Mouse (Mus musculus) heart, postnatal 0 days (tissue): ENCODE measurements at regions not wholly inside any gene's neighbourhood (a gene's known extent, or its start where the extent isn't known, plus 50 kb on each side); places are given as distances from the start of the nearest gene placed in this dataset.

ENCODE experiments used
- ATAC-seq: fragments of 200-750 bp; cut with Nextera tagmentation; 2 replicates; pipeline ENCODE4 v1.8.0; 2017; ENCODE audit warnings: low read depth, moderate number of reproducible peaks, moderate library complexity; ENCODE audit not compliant: insufficient read depth
- DNase-seq: peaks from one replicate; pipeline ENCODE4 v3.0.0-alpha.2; 2016; ENCODE audit warnings: low spot score
- H3K27ac ChIP-seq: fragments of 300-500 bp; sonication (generic); 2 replicates; pipeline ENCODE4 v1.5.1; 2014; ENCODE audit warnings: low read depth, mild to moderate bottlenecking
- H3K27me3 ChIP-seq: fragments of 300-500 bp; sonication (generic); 2 replicates; pipeline ENCODE4 v1.6.1; 2014; ENCODE audit warnings: low read length, mixed read lengths; ENCODE audit not compliant: control insufficient read depth, insufficient read depth
- H3K36me3 ChIP-seq: fragments of 300-500 bp; sonication (generic); replicated peaks from 2 replicates; pipeline ENCODE4 v1.6.1; 2014; ENCODE audit warnings: low read length, mixed read lengths; ENCODE audit not compliant: control insufficient read depth, insufficient read depth
- H3K4me1 ChIP-seq: fragments of 300-500 bp; sonication (generic); 2 replicates; pipeline ENCODE4 v1.6.1; 2014; ENCODE audit warnings: antibody characterized with exemption; ENCODE audit not compliant: control insufficient read depth, insufficient read depth
- H3K4me2 ChIP-seq: fragments of 300-500 bp; sonication (generic); 2 replicates; pipeline ENCODE4 v1.6.1; 2014; ENCODE audit warnings: low read depth, mild to moderate bottlenecking, low read length, moderate library complexity
- H3K4me3 ChIP-seq: fragments of 300-500 bp; sonication (generic); 2 replicates; pipeline ENCODE4 v1.5.1; 2014; ENCODE audit warnings: low read depth, low read length
- H3K9ac ChIP-seq: fragments of 300-500 bp; sonication (generic); replicated peaks from 2 replicates; pipeline ENCODE4 v1.6.1; 2014; ENCODE audit warnings: low read depth, low read length, mixed read lengths
- H3K9me3 ChIP-seq: fragments of 300-500 bp; sonication (generic); replicated peaks from 2 replicates; pipeline ENCODE4 v1.6.1; 2016; ENCODE audit warnings: low read length; ENCODE audit not compliant: control insufficient read depth
- CTCF ChIP-seq: IDR thresholded peaks from 2 replicates; pipeline ENCODE4 v1.5.1; 2016; ENCODE audit warnings: antibody characterized with exemption, control low read depth, low read depth
- EP300 ChIP-seq: IDR thresholded peaks from 2 replicates; pipeline ENCODE4 v1.6.1; 2016; ENCODE audit warnings: antibody characterized with exemption, low read depth
- WGBS: fragments of 180-500 bp; shearing (Covaris S2); extraction: QIAGEN DNeasy Blood & Tissue Kit; methylation state at CpG from one replicate; pipeline ENCODE4 v1.1.7; 2014; 5-methylcytosine and 5-hydroxymethylcytosine counted together

GRCm38 (mm10) chr8:125619336-125619906 lies 49.8 kb upstream of the Sipa1l2 start:
- Histone ChIP-seq H3K36me3 (no peaks in the 10 kb centered on the region), H3K27me3 (no peaks in the 10 kb centered on the region), H3K4me3 (no peak overlapping the region), H3K9ac (no peak overlapping the region), H3K9me3 (no peaks in the 10 kb centered on the region), H3K27ac (0 out of 2 replicates have a peak overlapping the region, but pooled peaks have one; percentile 32), H3K4me2 (no peak overlapping the region), H3K4me1 (peaks cover 25% of the 10 kb centered on the region)
- WGBS: 53% methylated on average over 12 of the region's 12 CpGs
- TF ChIP-seq EP300 (no peak), CTCF (0 out of 2 replicates have a peak, but pooled peaks have one; percentile 19)
- peak; percentile 63; the same call in 1 of the 2 replicates for ATAC-seq
- peak; percentile 53 for DNase-seq
